Mouse (Mus musculus) cerebellum, postnatal 14 days (tissue): ENCODE results near the gene Slc23a4.

Source experiments
- DNase-seq, 2 experiments: peaks; one replicate each; pipeline ENCODE4 v3.0.0; 2021; ENCODE audit warnings: mixed read lengths in 2 of 2

Slc23a4 gene

GRCm38 (mm10) chr6:34988081-34988761, at the start of gene Slc23a4:
Slc23a4 (minus strand) TSS chr6:34988404.
- no peak for DNase-seq

- no peak for DNase-seq
These were observed 45.1 kb upstream of the Slc23a4 start for GRCm38 (mm10) chr6:35033341-35033740.

GRCm38 (mm10) chr6:35032704-35033103, 44.5 kb upstream of the Slc23a4 start:
- DNase-seq: no peak

GRCm38 (mm10) chr6:35030811-35031210, 42.6 kb upstream of the Slc23a4 start:
- no peak for DNase-seq

GRCm38 (mm10) chr6:35030226-35030625, 42.0 kb upstream of the Slc23a4 start:
- DNase-seq: no peak

- peak in 1 of 2 experiments; percentile 15 for DNase-seq
These were observed 39.8 kb upstream of the Slc23a4 start for GRCm38 (mm10) chr6:35028023-35028422.

GRCm38 (mm10) chr6:35027257-35027656, 39.1 kb upstream of the Slc23a4 start:
- DNase-seq: peak; percentile 45 to 50

GRCm38 (mm10) chr6:35016624-35017023, 28.4 kb upstream of the Slc23a4 start:
- DNase-seq: no peak

- no peak for DNase-seq
These were observed 23.7 kb upstream of the Slc23a4 start for GRCm38 (mm10) chr6:35011953-35012352.

- DNase-seq: no peak
These were observed 22.5 kb upstream of the Slc23a4 start for GRCm38 (mm10) chr6:35010705-35011104.

GRCm38 (mm10) chr6:35002261-35002669, 14.1 kb upstream of the Slc23a4 start:
- DNase-seq: peak; percentile 88 to 93

GRCm38 (mm10) chr6:34999101-34999500, 10.9 kb upstream of the Slc23a4 start:
- peak; percentile 56 to 64 for DNase-seq

- DNase-seq: no peak
These were observed 8.3 kb upstream of the Slc23a4 start for GRCm38 (mm10) chr6:34996496-34996895.

GRCm38 (mm10) chr6:34995265-34995681, 7.1 kb upstream of the Slc23a4 start:
- peak; percentile 88 to 94 for DNase-seq

GRCm38 (mm10) chr6:34994692-34995091, 6.5 kb upstream of the Slc23a4 start:
- no peak for DNase-seq

GRCm38 (mm10) chr6:34989263-34989662, 1.1 kb upstream of the Slc23a4 start:
- DNase-seq: no peak

GRCm38 (mm10) chr6:34987085-34987645, 1.0 kb downstream of the Slc23a4 start:
- DNase-seq: no peak

- DNase-seq: no peak
These were observed 7.5 kb downstream of the Slc23a4 start for GRCm38 (mm10) chr6:34980661-34981060.

GRCm38 (mm10) chr6:34979291-34979690, 8.9 kb downstream of the Slc23a4 start:
- DNase-seq: no peak

GRCm38 (mm10) chr6:34971181-34971580, 17.0 kb downstream of the Slc23a4 start:
- no peak for DNase-seq

GRCm38 (mm10) chr6:34965819-34966539, 22.2 kb downstream of the Slc23a4 start:
- DNase-seq: no peak

GRCm38 (mm10) chr6:34964550-34964949, 23.7 kb downstream of the Slc23a4 start:
- DNase-seq: no peak

GRCm38 (mm10) chr6:34959131-34959530, 29.1 kb downstream of the Slc23a4 start:
- no peak for DNase-seq

GRCm38 (mm10) chr6:34955862-34956241, 32.4 kb downstream of the Slc23a4 start:
- no peak for DNase-seq
